Mouse (Mus musculus): ENCODE measurements at regions not wholly inside any gene's neighbourhood (a gene's known extent, or its start where the extent isn't known, plus 50 kb on each side); places are given as distances from the start of the nearest gene placed in this dataset.

- H3K4me1 ChIP-seq (ENCODE audit: control insufficient read depth in 2 of 2, insufficient read depth in 2 of 2, low read length in 2 of 2, poor library complexity in 1 of 2) = no peaks in the 10 kb centered on the region
- H3K36me3 ChIP-seq (ENCODE audit: control insufficient read depth, insufficient read depth, low read length, poor library complexity, severe bottlenecking) = no peaks in the 10 kb centered on the region
- in situ Hi-C loops (cut with MboI; ENCODE audit: low sequenced_read_pairs in 2 of 2, unreplicated experiment in 2 of 2) = no loop called here
- TF ChIP-seq HCFC1 (IDR thresholded peaks at IDR 0.05; ENCODE audit: borderline replicate concordance, insufficient read depth, low read length) = no peak
- no peak overlapping the region for H3K9ac ChIP-seq (ENCODE audit: insufficient read depth, low read depth, low read length, poor library complexity, severe bottlenecking)
- no peak overlapping the region for H3K27ac ChIP-seq (ENCODE audit: insufficient read depth, low read depth, low read length, poor library complexity, severe bottlenecking)
- no peak overlapping the region for H3K4me3 ChIP-seq (ENCODE audit: insufficient read depth in 1 of 2, low read depth in 1 of 2, low read length in 2 of 2, poor library complexity in 1 of 2, severe bottlenecking in 1 of 2)
- peak; percentile 1 for DNase-seq (ENCODE audit: low read depth, low spot score)
- H3K9me3 ChIP-seq (ENCODE audit: control insufficient read depth, insufficient read depth, low read depth, low read length) = peaks cover 1% of the 10 kb centered on the region; the same call in 1 of the 2 replicates
Observed at GRCm38 (mm10) chr10:124320191-124321110, 1056.7 kb downstream of the Fam19a2 start.

- in situ Hi-C loops (cut with MboI; ENCODE audit: low sequenced_read_pairs in 2 of 2, unreplicated experiment in 2 of 2) = no loop called here
- Histone ChIP-seq H3K9ac (ENCODE audit: insufficient read depth, low read depth, low read length, poor library complexity, severe bottlenecking) (no peak overlapping the region), H3K4me3 (ENCODE audit: insufficient read depth in 1 of 2, low read depth in 1 of 2, low read length in 2 of 2, poor library complexity in 1 of 2, severe bottlenecking in 1 of 2) (no peak overlapping the region), H3K27ac (ENCODE audit: insufficient read depth, low read depth, low read length, poor library complexity, severe bottlenecking) (no peak overlapping the region), H3K36me3 (ENCODE audit: control insufficient read depth, insufficient read depth, low read length, poor library complexity, severe bottlenecking) (no peaks in the 10 kb centered on the region), H3K9me3 (ENCODE audit: control insufficient read depth, insufficient read depth, low read depth, low read length) (no peaks in the 10 kb centered on the region), H3K4me1 (ENCODE audit: control insufficient read depth in 2 of 2, insufficient read depth in 2 of 2, low read length in 2 of 2, poor library complexity in 1 of 2) (no peaks in the 10 kb centered on the region)
- DNase-seq (ENCODE audit: low read depth, low spot score) = no peak
- TF ChIP-seq ZNF384 (IDR thresholded peaks at IDR 0.05; ENCODE audit: low read depth, low read length) (no peak), CHD2 (IDR thresholded peaks at IDR 0.05; ENCODE audit: low read depth, low read length) (no peak), HCFC1 (IDR thresholded peaks at IDR 0.05; ENCODE audit: borderline replicate concordance, insufficient read depth, low read length) (no peak), ZC3H11A (IDR thresholded peaks at IDR 0.05; ENCODE audit: borderline replicate concordance, low read depth, low read length) (no peak), MAFK (IDR thresholded peaks at IDR 0.05; ENCODE audit: insufficient read depth, low read depth, low read length) (no peak)
Observed at GRCm38 (mm10) chr10:124332491-124332890, 1056.8 kb downstream of the Slc16a7 start.

- Histone ChIP-seq H3K4me1 (ENCODE audit: control insufficient read depth in 2 of 2, insufficient read depth in 2 of 2, low read length in 2 of 2, poor library complexity in 1 of 2) (no peaks in the 10 kb centered on the region), H3K4me3 (ENCODE audit: insufficient read depth in 1 of 2, low read depth in 1 of 2, low read length in 2 of 2, poor library complexity in 1 of 2, severe bottlenecking in 1 of 2) (no peak overlapping the region), H3K9ac (ENCODE audit: insufficient read depth, low read depth, low read length, poor library complexity, severe bottlenecking) (no peak overlapping the region), H3K27ac (ENCODE audit: insufficient read depth, low read depth, low read length, poor library complexity, severe bottlenecking) (no peak overlapping the region), H3K9me3 (ENCODE audit: control insufficient read depth, insufficient read depth, low read depth, low read length) (no peaks in the 10 kb centered on the region), H3K36me3 (ENCODE audit: control insufficient read depth, insufficient read depth, low read length, poor library complexity, severe bottlenecking) (no peaks in the 10 kb centered on the region)
- TF ChIP-seq ZNF384 (IDR thresholded peaks at IDR 0.05; ENCODE audit: low read depth, low read length) (no peak), MAFK (IDR thresholded peaks at IDR 0.05; ENCODE audit: insufficient read depth, low read depth, low read length) (no peak), ZC3H11A (IDR thresholded peaks at IDR 0.05; ENCODE audit: borderline replicate concordance, low read depth, low read length) (no peak), CHD2 (IDR thresholded peaks at IDR 0.05; ENCODE audit: low read depth, low read length) (no peak), HCFC1 (IDR thresholded peaks at IDR 0.05; ENCODE audit: borderline replicate concordance, insufficient read depth, low read length) (no peak)
- no peak for DNase-seq (ENCODE audit: low read depth, low spot score)
- in situ Hi-C loops (cut with MboI; ENCODE audit: low sequenced_read_pairs in 2 of 2, unreplicated experiment in 2 of 2) = no loop called here
Observed at GRCm38 (mm10) chr10:124338923-124339322, 1050.3 kb downstream of the Slc16a7 start.

DNA sequence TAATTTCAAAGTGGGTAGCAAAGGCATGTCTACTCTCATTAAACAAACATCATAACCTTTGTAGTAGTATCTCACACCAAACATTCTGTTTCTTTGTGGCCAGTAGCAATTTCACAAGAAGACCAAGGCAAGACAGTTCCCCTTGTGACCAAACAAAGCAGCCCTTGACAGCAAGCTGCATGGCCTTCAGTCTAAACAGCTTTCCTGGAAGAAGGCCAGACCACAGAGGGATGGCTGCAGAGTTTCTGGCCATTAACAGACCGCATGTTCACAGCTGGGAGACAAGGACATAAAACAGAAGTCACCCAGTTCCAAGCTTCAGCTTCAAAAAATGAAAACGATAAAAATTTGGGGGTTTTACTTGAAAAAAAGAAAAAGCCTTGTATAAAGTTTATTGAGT lies 1040.0 kb downstream of the Slc16a7 start:
- no peak overlapping the region for H3K9ac ChIP-seq (ENCODE audit: insufficient read depth, low read depth, low read length, poor library complexity, severe bottlenecking)
- in situ Hi-C loops (cut with MboI; ENCODE audit: low sequenced_read_pairs in 2 of 2, unreplicated experiment in 2 of 2) = no loop called here
- DNase-seq (ENCODE audit: low read depth, low spot score) = no peak
- no peak overlapping the region for H3K4me3 ChIP-seq (ENCODE audit: insufficient read depth in 1 of 2, low read depth in 1 of 2, low read length in 2 of 2, poor library complexity in 1 of 2, severe bottlenecking in 1 of 2)
- H3K27ac ChIP-seq (ENCODE audit: insufficient read depth, low read depth, low read length, poor library complexity, severe bottlenecking) = no peak overlapping the region
- H3K4me1 ChIP-seq (ENCODE audit: control insufficient read depth in 2 of 2, insufficient read depth in 2 of 2, low read length in 2 of 2, poor library complexity in 1 of 2) = no peaks in the 10 kb centered on the region
- TF ChIP-seq HCFC1 (IDR thresholded peaks at IDR 0.05; ENCODE audit: borderline replicate concordance, insufficient read depth, low read length) (no peak), MAFK (IDR thresholded peaks at IDR 0.05; ENCODE audit: insufficient read depth, low read depth, low read length) (no peak), ZNF384 (IDR thresholded peaks at IDR 0.05; ENCODE audit: low read depth, low read length) (no peak), CHD2 (IDR thresholded peaks at IDR 0.05; ENCODE audit: low read depth, low read length) (no peak)
- H3K36me3 ChIP-seq (ENCODE audit: control insufficient read depth, insufficient read depth, low read length, poor library complexity, severe bottlenecking) = no peaks in the 10 kb centered on the region
- no peaks in the 10 kb centered on the region for H3K9me3 ChIP-seq (ENCODE audit: control insufficient read depth, insufficient read depth, low read depth, low read length)

Data from ES-E14 (cell line).